Mouse (Mus musculus) adrenal gland (tissue): Measurements from ENCODE around the gene Isoc2a.

Experiments used
- intact Hi-C: fragments of 180-260 bp; cut with DNase I; formaldehyde crosslinking; loops from one replicate; pipeline ENCODE4 v1.15.1; 2025

Isoc2a gene

DNA sequence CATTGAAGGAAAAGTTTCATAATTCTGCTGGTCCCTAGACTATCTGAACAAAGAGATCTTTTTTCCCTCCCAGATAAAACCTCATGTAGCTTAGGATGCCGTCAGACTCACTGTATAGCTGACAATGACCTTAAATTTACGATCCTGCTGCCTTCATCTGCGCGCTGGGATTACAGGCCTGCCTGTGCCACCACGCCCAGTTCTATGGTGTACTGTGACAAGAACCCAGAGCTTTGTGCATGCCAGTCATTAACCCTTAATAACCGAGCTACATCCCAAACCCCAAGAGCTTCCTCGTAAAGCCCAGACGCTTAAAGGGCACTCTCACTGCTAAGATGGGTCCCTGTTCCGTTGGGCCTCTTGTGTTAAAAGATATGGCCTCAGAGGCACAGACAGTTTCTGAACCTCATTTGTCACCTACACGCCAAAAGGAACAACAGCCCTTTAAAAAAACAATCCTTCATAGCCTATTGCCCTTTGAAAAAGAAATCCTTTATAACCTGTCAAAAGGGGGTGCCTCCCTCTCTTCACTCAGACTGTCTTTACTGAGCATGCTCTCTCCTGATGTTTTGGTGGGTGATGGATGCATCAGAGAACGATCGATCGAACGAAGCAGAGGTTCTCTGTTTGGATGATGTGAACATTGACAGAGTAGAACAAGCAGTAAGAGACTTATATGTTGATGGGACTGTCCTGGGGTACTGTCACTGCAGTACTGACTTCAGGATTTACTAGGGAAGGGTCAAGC, 38.9 kb downstream of the Isoc2a start:
- intact Hi-C loops, result loop anchor here (5.0 kb wide), 1 partner anchor 49 kb away; no protein-coding TSS in a partner anchor

DNA sequence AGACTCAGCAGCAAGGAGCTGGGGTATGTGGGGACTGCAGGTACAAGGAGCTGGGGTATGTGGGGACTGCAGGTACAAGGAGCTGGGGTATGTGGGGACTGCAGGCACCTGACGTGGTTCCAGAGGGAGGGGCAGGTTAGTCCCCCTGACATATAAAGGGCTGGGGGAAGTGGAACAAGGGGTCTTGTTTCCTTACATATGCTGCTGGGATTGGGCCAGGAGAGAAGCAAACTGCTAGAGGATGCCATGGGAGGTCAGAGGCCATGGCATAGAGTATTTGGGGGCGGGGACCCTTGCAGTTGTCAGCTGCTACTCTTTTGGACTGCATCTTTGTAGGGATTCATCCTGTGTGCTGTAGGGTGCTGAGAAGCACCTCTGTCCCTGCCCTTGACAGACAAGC, 40.5 kb downstream of the Isoc2a start:
- intact Hi-C loops, result loop anchor here (5.0 kb wide), 1 partner anchor 50 kb away; no protein-coding TSS in a partner anchor

DNA sequence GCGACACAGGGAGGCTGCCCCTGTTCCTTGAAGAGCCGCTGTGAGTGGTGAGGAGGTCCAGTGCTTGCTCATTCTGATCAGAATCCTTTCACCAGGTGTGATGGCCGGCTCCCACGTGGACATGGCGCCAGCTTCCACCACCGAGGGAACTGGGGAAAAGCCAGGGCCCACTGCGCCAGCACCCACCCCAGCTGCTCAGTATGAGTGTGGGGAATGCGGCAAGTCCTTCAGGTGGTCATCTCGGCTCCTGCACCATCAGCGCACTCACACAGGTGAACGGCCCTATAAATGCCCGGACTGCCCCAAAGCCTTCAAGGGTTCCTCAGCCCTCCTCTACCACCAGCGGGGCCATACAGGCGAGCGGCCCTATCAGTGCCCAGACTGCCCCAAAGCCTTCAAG, 41.7 kb downstream of the Isoc2a start:
- intact Hi-C loops, result loop anchor here (5.0 kb wide), 1 partner anchor 51 kb away; no protein-coding TSS in a partner anchor

DNA sequence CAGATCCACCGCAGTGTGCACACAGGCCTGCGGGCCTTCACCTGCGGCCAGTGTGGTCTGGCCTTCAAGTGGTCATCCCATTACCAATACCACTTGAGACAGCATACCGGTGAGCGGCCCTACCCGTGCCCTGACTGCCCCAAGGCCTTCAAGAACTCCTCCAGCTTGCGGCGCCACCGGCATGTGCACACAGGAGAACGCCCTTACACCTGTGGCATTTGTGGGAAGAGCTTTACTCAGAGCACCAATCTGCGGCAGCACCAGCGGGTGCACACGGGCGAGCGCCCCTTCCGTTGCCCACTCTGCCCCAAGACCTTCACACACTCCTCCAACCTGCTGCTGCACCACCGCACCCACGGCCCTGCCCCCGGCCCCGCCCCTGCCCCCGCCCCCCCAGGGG, 42.1 kb downstream of the Isoc2a start:
- intact Hi-C loops, result loop anchor here (5.0 kb wide), 1 partner anchor 52 kb away; no protein-coding TSS in a partner anchor

DNA sequence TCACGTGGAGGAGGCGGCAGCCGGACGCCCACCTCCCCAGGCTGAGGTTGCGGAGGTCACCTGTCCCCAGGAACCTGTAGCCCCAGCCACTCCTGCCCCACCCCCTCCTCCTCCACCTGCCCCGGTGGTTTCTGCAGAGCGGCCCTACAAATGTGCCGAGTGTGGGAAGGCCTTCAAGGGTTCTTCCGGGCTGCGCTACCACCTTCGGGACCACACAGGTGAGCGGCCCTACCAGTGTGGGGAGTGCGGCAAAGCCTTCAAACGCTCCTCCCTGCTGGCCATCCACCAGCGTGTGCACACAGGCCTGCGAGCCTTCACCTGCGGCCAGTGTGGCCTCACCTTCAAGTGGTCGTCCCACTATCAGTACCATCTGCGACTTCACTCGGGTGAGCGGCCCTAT, 43.0 kb downstream of the Isoc2a start:
- intact Hi-C loops, result loop anchor here (5.0 kb wide), 1 partner anchor 53 kb away; no protein-coding TSS in a partner anchor

DNA sequence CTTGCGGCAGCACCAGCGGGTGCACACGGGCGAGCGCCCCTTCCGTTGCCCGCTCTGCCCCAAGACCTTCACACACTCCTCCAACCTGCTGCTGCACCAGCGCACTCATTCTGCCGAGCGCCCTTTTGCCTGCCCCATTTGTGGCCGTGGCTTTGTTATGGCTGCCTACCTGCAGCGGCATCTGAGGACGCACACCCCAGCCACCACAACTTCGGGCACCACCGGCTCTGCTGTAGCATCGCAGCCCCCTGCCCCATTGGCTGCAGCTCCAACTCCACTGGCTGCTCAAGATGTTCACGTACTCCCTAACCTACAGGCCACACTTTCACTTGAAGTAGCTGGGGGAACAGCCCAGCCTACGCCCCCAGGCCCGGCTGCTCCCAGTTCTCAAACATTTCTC, 43.5 kb downstream of the Isoc2a start:
- intact Hi-C loops, result no loop called here

DNA sequence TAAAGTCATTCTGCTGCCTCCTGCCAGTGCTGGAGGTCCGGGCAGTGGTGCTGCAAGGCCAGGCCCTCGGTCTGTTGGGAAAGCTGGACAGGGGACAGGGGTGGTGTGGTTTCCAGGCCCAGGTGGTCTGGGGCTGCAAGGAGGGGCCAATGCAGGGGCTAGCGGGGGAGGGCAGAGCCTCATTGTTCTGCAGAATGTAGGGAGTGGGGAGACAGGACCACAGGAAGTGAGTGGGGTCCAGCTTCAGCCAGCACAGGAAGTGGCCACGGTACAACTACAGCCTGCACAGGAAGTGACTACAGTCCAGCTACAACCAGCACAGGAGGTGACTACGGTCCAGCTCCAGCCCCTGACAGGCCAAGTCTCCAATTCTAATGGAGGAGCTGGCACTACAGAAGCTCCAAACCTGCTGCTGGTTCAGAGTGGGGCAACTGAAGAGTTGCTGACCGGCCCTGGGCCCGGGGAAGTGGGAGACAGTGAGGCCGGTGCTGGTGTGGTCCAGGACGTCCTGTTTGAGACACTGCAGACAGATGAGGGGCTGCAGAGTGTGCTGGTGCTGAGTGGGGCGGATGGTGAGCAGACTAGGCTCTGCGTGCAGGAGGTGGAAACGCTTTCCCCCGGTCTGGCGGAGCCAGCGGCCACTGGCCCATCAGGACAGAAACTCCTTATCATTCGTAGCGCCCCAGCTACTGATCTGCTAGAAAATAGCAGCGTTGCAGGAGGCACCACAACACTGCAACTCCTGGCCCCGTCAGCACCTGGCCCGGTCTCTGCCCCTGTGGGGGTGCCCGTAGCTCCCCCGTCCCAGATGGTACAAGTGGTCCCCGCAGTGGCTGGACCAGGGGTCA, 44.2 kb downstream of the Isoc2a start:
- intact Hi-C loops, result no loop called here

DNA sequence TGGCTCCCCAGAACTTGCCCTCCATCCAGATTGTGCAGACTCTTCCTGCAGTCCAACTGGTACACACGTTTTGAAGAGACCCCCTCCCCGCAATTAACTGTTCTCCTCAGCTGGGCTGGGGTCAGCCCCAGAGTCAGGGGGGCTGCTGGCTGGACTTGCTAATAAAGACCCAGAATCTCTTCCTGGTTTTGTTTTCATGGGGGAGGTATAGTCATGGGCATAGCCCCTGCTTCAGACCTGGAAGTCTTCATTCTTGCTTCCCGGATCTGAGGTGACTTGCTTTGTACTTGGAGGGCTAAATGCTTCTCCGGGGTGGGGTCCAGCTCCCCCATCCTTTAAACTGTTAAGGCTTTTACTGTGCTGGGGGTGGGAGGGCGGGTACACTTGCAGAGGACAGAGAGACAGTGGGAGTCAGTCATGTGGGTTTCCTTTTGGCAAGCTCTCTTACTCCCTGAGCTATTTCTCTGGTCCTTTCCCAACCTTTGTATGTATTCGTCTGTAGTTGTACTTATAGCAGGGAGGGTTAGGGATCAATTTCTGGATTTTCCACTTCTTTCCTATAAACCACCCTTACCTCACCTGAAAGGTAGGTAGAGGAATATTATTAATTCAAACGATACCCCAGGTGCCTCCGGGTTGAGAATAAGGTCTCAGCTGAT, 45.0 kb downstream of the Isoc2a start, which contains the start of gene Nat14:
Gene Nat14 (plus strand): TSS at position 205 of the 659 bp plus-strand sequence.
- intact Hi-C loops, result no loop called here

DNA sequence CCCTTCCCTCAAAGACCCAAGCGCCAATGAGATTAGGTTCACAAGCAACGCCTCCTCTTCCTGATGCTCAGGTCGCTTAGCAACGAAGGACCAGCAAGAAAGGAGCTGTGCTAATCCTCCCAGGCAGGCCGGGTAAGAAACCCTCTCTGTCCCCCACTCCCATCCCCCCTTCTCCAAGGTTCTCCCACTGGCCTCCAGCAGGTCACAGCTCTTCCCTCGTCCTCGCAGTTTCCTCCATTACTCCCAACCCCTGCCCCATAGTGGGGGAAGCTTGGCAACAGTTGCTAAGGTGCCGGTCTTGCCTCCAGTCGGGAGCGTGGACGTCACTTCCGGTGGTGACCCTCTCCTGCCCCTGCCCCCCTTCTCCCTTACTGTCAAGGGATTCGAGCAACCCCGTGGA, 45.6 kb downstream of the Isoc2a start:
- intact Hi-C loops, result no loop called here

DNA sequence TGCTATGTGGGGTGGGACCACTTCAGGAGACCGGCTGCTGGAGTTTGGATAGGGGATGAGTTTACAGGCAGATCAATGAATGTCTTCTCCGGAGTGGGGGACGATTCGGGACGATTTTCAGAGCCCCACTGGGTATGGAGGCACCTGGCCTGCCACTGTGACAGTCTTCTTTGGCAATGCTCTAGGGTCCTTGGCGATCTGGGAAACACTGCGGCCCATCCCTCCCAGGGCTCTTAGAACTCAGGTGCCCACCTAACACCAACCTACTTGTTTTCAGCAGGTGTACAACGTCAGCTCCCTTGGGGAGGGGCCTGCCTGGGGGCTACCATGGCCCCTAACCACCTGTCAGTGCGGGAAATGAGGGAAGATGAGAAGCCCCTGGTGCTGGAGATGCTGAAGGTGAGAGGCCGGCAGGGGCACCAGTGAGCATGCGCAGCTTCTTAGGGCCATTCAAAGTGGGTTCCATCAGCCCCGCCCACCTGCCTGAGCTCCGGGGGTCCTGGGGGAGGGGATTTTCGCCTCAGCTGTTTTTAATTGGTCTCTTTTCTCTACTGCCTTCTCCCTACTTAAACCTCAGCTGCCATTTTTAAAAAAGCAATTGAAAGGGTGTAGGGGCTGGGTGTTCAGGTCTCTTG, 46.1 kb downstream of the Isoc2a start:
- intact Hi-C loops, result no loop called here

DNA sequence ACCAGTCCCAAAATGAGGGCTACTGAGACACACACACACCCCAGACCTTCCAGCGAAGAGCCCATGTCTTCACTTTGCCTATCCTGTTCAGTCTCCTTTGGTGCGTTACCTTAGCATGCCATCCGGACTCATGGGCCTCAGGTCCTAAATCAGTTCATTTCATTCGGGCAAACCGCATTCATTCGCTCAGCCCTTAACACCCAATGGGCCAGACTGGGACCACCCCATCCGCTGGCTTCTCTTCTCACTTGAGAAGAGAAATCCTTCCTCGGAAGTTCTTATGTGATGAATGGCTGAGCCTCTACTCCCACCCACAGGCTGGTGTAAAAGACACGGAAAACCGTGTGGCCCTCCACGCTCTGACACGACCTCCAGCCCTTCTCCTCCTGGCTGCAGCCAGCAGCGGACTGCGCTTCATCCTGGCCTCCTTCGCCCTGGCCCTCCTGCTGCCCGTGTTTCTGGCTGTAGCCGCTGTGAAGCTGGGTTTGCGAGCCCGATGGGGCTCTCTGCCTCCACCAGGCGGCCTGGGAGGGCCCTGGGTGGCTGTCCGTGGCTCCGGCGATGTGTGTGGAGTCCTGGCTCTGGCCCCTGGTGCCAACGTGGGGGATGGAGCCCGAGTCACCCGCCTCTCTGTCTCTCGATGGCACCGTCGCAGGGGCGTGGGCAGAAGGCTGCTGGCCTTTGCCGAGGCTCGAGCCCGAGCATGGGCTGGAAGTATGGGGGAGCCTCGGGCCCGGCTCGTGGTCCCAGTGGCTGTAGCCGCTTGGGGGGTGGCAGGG, 46.8 kb downstream of the Isoc2a start:
- intact Hi-C loops, result no loop called here

DNA sequence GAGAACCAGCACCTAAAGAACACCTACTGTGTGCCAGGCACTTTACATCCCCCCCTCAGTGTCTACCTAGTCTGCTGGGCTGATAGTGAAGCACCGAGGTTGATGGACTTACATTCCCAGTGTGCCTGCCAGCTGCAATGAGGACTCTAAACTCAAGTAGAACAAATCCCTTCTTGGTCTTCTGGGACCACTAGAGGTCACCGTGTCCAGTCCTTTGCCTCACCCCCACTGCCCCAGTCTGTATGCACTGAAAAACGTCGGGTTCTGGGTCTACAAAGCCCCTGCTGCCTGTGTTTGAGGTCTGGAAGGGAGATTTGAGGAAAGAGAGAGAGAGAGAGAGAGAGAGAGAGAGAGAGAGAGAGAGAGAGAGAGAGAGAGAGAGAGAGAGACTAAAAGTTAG, 47.5 kb downstream of the Isoc2a start:
- intact Hi-C loops, result no loop called here

DNA sequence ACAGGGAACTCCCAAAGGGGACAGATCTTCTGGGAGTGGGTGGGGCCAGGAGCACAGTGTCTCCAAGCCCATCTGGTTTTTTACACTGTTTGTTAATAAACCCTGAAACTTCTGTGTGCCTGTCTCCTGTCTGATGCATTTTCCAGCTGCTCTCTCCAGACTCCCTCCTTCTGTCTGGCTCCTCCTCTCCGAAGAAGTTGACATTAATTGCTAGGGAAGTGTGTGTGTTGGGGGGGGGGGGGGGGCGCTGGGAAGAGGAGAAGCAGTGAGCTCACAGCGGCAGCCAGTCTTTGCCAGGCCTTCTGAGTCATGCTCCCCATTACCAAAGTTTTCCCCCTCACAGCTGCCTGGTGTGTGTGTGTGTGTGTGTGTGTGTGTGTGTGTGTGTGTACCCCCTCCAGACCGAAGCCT, 47.9 kb downstream of the Isoc2a start:
- intact Hi-C loops, result no loop called here

DNA sequence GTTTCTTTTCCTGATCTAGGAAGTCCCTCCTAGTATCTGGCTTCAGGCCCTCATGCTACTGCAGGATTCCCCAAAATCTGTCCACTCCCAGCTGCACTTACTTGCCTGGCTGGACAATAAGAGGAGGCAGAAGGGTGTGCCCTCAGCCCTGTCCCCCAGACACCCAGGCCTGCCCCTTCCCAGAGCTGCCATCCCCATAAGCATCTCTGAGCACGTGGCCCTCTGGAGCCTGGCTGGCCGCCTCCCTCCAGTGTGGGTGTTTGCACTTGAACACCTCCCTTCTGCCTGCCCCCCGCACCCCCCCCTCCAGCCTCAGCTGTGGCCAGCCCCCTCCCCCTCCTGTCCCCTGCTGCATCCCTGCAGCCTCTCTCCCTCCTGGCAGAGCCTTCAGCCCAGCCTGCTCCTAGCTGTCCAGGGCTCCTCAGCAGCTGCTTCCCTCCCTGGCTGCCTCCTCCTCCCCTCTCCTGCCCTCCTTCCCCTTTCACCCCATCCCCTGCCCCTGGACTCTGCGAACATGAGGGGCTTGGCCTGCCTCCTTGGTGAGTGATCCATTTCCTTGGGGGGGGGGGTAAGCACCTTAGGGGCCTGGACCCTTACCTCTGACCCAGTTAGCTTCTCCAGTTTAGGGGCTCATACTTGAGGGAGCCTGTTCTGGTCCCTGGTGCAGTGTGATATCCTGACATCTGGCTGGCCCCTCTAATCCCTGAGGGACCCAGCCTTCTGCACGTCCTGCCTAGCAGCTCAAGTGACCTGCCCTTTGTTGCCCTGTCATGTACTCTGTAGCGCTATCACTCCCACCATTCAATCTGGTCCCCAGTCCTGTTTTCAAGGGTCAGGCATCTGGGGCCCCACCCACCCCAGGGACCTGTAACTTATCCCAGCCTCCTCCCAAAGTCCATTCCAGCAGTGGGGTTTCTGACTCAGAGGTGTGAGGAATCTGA, 48.8 kb downstream of the Isoc2a start, which contains the start of gene Ssc5d:
Gene Ssc5d (plus strand): TSS at position 345 of the 941 bp plus-strand sequence.
- intact Hi-C loops, result no loop called here

DNA sequence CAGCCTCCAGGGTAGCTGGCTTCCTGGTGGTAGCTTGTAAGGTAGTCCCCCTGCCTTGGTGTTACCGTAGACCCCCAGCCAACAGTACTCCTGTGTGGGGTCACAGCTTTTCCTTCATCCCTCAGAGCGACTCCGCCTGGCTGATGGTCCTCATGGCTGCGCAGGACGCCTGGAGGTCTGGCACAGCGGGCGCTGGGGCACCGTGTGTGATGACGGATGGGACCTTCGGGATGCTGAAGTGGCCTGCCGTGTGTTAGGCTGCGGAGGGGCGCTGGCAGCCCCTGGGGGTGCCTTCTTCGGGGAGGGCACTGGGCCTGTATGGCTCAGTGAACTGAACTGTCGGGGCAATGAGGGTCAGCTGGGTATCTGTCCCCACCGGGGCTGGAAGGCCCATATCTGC, 49.9 kb downstream of the Isoc2a start:
- intact Hi-C loops, result no loop called here

DNA sequence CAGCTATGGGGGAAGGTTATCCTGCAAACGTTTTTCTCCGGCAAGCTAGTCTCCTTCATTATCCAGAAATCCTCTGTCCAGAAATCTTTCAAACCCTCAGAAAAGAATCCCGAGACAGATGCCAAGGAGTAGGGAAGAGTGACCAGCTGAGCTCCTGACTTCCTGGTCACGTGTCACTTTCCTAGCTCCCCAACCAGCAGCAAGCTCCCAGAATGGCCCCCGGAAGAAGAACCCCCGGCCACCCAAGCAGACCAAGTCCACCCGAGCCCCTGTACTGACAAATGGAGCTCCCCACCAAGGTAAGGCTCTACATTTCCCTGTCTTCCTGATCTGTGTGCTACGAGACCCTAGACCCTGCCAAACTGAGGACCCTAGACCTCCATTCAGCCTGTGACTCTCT, 50.8 kb downstream of the Isoc2a start:
- intact Hi-C loops, result no loop called here

DNA sequence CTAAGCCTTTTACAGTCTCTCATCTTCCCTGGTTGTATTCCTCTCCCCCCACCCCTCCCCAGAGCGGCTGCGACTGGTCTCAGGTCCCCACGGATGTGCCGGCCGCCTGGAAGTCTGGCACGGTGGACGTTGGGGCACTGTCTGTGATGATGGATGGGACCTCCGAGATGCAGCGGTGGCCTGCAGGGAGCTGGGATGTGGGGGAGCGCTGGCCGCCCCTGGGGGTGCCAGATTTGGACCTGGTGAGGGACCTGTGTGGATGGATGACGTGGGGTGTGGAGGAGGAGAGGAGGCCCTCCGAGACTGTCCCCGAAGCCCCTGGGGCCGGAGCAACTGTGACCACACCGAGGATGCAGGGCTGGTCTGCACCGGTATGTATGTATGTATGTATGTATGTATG, 51.4 kb downstream of the Isoc2a start:
- intact Hi-C loops, result no loop called here

DNA sequence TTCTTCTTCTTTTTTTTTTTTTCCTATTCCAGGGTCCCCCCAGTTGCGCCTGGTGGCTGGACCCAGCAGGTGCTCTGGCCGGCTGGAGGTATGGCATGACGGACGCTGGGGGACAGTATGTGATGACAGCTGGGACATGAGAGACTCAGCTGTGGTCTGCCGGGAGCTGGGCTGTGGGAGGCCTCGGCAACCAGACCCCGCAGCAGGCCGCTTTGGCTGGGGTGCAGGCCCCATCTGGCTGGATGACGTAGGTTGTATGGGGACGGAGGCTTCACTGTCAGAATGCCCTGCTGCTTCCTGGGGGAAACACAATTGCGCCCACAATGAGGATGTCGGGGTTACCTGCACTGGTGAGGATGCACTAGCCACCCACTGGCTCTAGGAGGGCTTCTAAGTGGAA, 56.1 kb downstream of the Isoc2a start:
- intact Hi-C loops, result no loop called here
